Mouse (Mus musculus) common myeloid progenitor, adult 5-6 weeks (primary cell): Measurements from ENCODE around the gene Trpc2. TPM values are rescaled to one million over a fixed set of nuclear protein-coding genes. Genes with fewer than 3 reads are reported as not detected.

Experiments used
- ATAC-seq: replicated peaks from 2 replicates; pipeline ENCODE4 v1.8.0; 2016; ENCODE audit warnings: low read depth, mild to moderate bottlenecking, moderate TSS enrichment, inconsistent platforms; ENCODE audit not compliant: poor library complexity, severe bottlenecking
- total RNA-seq: library from RNA; stranded (forward); fragments of 200-1000, 187-1606 nt; gene quantifications from 2 replicates; pipeline ENCODE4 v1.2.3, GENCODE M21; 2017

The Trpc2 gene
- total RNA-seq, 1 experiment from 2014 or later: 0.69 TPM

DNA sequence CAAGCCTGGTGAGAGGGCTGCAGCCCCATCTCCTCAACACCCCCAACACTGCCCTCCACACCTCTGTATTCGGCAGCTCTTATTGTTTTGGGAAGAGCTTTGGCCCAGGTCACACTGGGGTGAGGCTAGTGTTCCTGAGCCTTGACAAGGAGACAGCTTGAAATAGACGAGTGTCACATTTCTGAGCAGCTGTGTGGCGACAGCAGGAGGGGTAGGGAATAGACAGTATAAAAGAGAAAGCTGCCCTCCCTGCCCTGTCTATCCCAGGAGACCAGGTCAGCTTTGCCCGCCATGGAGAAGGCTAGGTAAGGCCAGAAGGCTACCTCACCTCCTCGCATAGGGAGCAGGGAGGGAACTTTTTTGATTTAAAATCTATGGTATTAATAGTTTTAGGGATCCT, 18.6 kb downstream of the Trpc2 start, which contains the start of gene Art1:
Gene Art1 (plus strand): TSS at position 257 of the 400 bp plus-strand sequence.
- no peak for ATAC-seq

DNA sequence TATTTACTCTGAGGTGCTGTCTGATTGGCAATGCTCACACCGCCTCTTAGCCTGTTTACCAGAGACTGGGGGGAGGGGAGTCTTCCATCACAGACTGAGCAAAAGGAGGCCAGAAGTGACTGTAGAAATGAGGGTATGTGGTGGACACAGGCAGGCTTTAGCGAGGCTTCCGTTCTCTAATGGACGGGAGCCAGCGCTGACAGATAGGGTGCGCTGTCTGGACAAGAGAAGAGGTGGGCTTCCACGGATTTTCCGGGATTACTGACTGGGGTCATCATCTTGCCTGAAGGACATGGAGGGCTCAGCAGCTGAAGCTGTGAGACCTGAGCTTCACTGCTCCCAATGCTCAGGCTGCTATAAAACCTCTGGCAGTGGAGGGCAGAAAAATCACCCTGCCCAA, 19.3 kb downstream of the Trpc2 start:
- no peak for ATAC-seq

DNA sequence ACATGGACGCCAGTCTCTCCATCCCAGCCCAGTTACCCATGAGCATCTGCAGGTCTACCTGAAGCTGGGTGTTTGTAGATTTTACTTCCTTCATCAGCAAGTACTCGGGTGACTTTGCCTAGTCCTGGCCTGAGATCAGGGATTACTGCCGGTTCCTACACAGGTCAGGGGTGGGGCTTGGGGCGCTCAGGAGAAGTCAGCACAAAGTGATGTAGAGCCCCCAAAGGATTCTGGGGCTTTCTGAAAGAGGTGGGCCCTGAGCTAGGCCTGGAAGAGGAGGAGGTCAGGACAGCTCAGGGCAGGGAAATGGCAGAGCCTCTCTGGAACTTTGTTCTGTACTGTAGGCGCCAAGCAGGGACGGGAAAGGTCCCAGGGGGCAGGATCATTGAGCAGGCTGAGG, 19.8 kb downstream of the Trpc2 start:
- ATAC-seq: no peak

GRCm38 (mm10) chr7:102103555-102103954, 20.6 kb downstream of the Trpc2 start:
- ATAC-seq: no peak

GRCm38 (mm10) chr7:102104126-102104525, 21.2 kb downstream of the Trpc2 start:
- ATAC-seq: no peak

DNA sequence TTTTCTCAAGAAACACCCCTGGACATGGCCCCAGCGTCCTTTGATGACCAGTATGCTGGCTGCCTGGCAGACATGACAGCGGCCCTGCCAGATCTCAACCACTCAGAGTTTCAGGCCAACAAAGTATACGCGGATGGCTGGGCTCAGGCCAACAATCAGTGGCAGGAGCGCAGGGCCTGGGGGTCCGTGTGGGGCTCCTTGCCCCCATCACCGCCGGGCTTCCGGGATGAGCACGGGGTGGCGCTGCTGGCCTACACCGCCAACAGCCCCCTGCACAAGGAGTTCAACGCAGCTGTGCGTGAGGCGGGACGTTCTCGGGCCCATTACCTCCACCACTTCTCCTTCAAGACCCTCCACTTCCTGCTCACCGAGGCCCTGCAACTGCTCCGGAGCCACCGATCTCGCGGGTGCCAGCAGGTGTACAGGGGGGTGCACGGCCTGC, 23.8 kb downstream of the Trpc2 start:
- peak; percentile 55 for ATAC-seq

GRCm38 (mm10) chr7:102108206-102108605, 25.3 kb downstream of the Trpc2 start:
- ATAC-seq: no peak

DNA sequence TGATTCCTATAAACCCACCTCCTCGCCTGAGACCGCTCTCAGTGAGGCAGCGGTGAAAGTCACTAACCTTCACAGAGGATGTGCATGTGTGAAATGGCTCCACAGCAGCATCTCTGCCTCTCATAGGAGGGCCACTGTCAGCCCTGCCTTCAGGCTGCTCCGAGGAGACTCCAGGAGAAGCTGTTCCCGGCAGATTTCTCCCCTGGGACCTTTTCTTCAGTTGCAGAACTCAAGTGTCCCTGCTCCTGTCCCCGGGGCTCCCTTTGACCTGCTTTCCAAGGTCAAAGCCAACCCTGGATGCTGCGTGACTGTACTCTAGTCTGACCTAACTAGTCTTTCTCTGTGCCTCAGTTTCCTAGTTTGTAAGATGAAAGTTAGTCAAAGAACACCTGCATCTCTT, 26.3 kb downstream of the Trpc2 start, which contains the start of gene Art5:
Gene Art5 (minus strand): TSS at position 319 of the 400 bp plus-strand sequence.
- no peak for ATAC-seq

DNA sequence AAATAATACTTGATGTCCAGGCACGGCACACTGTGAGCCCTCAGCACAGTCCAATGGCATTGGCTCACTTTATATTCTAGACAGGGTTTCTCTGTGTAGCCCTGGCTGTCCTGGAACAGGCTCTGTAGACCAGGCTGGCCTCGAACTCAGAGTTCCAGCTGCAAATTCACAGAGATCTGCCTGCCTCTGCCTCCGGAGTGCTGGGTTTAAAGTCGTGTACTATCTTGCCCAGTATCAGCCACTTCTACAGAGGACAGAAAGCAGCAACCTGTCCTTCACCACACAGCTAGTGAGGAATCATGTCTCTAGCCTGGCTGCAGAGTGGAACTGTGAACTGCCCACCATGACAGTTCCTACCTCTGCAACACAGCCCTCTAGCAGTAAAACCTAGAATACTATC, 26.8 kb downstream of the Trpc2 start:
- no peak for ATAC-seq

- ATAC-seq: no peak
Observed at GRCm38 (mm10) chr7:102113151-102113729, 30.3 kb downstream of the Trpc2 start.

- no peak for ATAC-seq
Observed at GRCm38 (mm10) chr7:102116579-102117331, 33.8 kb downstream of the Trpc2 start, which contains the start of gene Chrna10. TSS of gene Chrna10 (minus strand) at chr7:102116828.

DNA sequence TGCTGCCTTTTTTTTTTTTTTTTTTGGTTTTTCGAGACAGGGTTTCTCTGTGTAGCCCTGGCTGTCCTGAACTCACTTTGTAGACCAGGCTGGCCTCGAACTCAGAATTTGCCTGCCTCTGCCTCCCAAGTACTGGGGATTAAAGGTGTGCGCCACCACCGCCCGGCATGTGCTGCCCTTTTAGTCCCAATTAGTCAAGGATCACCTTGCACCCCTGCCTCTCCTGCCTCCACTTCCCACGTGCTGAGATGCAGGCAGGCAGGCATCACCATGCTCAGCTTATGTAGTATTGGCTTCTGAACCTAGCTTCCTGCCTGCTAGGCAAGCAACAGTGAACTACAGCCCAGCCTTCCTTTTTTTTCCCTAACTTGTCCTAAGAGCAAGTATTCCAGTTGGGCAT, 34.5 kb downstream of the Trpc2 start:
- no peak for ATAC-seq

DNA sequence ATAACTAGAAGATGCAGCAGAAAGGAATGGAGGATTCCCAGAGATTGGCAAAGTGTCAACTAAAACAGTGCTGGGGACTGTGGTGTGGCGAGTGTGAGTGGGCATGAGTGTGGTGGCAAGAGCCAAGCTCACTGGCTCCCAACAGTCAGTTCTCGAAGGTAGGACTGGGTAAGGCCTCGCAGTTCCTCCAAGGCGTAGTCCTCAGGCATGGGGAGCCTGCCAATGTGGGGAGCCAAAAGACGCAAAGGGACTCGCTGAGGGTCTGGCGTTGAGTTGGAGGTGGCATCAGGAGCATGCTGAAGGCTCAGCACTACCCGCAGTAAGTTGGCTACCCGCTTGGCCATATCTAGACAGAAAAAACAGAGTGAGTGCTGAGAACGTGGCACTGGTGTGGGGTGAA, 37.4 kb downstream of the Trpc2 start:
- ATAC-seq: no peak

- no peak for ATAC-seq
Observed at GRCm38 (mm10) chr7:102132395-102132794, 49.5 kb downstream of the Trpc2 start.

GRCm38 (mm10) chr7:102137464-102137863, 54.5 kb downstream of the Trpc2 start:
- no peak for ATAC-seq

GRCm38 (mm10) chr7:102137898-102138297, 55.0 kb downstream of the Trpc2 start:
- ATAC-seq: no peak

Other genes starting within 250 kb of the Trpc2 start
- gene Inppl1, start 244.9 kb upstream of the Trpc2 start, total RNA-seq: 1.0 and 1.8 TPM in 2 replicates
- gene Folr2, start 225.9 kb upstream of the Trpc2 start, total RNA-seq: not detected in 2 replicates
- gene Anapc15, start 219.4 kb upstream of the Trpc2 start, total RNA-seq: 62.0 and 107 TPM in 2 replicates
- not detected in 2 replicates for gene Folr1, start 212.3 kb upstream of the Trpc2 start, total RNA-seq
- gene Lamtor1, start 177.2 kb upstream of the Trpc2 start, total RNA-seq: 66.9 and 67.0 TPM in 2 replicates
- gene Tomt, start 176.8 kb upstream of the Trpc2 start, total RNA-seq: 0.19 and 0.91 TPM in 2 replicates
- gene Lrrc51, start 149.2 kb upstream of the Trpc2 start, total RNA-seq: 1.7 and 3.9 TPM in 2 replicates
- 251 and 297 TPM in 2 replicates for gene Numa1, start 149.0 kb upstream of the Trpc2 start, total RNA-seq
- 1.9 and 3.5 TPM in 2 replicates for gene Il18bp, start 64.4 kb upstream of the Trpc2 start, total RNA-seq
- gene Rnf121, start 17.6 kb upstream of the Trpc2 start, total RNA-seq: 6.6 and 13.2 TPM in 2 replicates
- 27.5 and 43.1 TPM in 2 replicates for gene Xndc1, start 17.6 kb upstream of the Trpc2 start, total RNA-seq
- gene Xntrpc, start 17.4 kb upstream of the Trpc2 start, total RNA-seq: 0.68 and 0.69 TPM in 2 replicates
- gene Art1, start 18.6 kb downstream of the Trpc2 start, total RNA-seq: 0.15 TPM in 1 of 2 replicates, not detected in the other
- 0.14 TPM in 1 of 2 replicates, not detected in the other for gene Art5, start 26.4 kb downstream of the Trpc2 start, total RNA-seq
- 0.50 TPM in 1 of 2 replicates, not detected in the other for gene Chrna10, start 33.7 kb downstream of the Trpc2 start, total RNA-seq
- gene Nup98, start 127.1 kb downstream of the Trpc2 start, total RNA-seq: 54.7 and 60.9 TPM in 2 replicates
- gene Pgap2, start 127.1 kb downstream of the Trpc2 start, total RNA-seq: 23.1 and 30.9 TPM in 2 replicates
- 40.9 and 43.0 TPM in 2 replicates for gene Rhog, start 172.9 kb downstream of the Trpc2 start, total RNA-seq
- gene Stim1, start 184.7 kb downstream of the Trpc2 start, total RNA-seq: 20.5 and 41.0 TPM in 2 replicates